Mouse (Mus musculus) liver, embryonic 18 days (tissue): ENCODE measurements around the gene Mtf2. TPM values are rescaled to one million over a fixed set of nuclear protein-coding genes. Genes with fewer than 3 reads are reported as not detected.

Experiments used
- polyA plus RNA-seq: library from polyadenylated mRNA; depleted of rRNA; stranded (reverse); fragments of >200 nt; gene quantifications from 2 replicates; pipeline ENCODE4 v1.2.3, GENCODE M21; 2012; rRNA removed

Gene Mtf2
- 10.6 TPM in 2 replicates for polyA plus RNA-seq

DNA sequence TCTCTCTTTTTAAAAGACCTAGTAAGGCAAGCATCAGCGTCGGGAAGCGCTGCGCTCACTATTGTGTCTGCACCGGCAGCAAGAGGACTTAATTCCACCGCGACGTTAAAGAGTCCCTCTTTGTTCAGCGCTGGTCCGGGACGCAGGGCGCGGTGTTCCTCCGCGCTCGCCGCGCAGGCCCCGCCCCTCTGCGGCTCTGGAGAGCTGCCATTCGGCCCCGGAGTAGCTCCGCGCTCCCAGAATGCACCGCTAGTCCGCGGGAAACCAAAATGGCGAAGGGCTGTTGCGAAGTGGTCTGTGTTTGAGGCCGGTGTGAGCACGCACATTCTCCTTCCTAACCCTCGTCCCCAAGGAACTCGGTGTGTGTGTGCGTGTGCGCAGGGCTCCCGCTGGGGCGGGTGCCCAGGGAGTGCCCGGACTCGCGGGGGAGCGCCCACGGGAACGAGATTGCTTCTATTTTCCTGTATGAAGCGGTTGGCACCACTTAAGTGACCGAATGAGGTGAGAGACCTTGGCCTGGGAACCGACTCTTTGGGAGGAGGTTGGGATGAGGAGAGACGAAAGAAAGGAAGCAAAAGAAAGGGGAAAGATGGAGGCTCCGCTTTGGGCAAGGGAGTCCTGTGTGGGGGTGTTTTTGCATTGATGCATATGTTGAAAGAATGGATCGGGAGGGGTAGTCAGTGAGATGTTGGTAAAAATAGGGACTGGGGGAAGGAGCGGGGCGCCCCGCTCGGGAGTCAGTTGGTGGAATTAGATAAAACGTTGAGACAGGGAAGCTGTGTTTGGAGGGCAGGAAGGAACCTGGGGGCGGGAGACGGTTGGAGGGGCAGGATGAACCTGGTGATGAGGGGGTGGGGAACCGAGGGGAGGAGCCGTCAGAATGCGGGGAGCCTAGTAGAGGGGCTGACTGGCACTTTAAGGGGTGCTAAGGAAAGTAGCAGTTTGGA lies at the start of gene Mtf2:
Gene Mtf2 (plus strand): TSS at position 210 of the 947 bp plus-strand sequence.

DNA sequence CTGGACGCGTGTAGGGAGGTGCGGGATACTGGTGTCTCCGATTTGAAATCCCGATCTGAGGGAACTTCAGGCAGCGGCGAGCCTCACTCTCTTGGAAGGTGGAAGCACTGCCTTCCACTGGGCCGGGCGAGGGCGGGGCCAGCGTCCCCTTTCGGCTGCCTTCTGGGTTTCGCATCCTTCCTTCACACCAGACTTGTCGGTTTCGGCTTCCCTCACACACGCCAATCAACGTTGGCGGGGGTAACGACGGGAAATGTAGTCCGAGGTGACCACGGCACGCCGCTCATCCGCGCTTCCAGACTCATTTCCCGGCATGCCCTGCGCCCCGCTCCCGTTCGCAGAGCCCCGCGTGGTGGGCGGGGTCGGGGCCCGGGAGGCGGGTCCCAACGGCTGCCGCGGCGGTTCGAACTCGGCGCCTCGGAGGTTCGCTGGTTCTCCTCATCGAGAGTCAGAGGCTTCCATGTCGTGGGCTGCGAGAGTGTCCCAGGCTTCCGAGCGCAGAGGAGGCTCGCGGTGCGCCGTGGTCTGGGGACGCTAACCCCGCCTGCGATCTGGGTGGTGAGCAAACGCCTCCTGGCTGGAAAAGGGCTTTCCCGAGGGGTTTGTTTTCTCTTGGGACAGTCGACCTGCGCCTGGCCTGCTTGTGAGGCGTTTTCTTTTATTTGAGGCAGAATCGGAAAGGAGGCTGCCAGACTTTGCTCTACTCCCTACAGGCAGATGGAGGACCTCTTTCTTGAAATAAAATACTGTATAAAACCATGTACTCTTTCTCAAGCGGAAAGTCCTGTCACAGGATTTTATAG lies 67.2 kb downstream of the Mtf2 start, which contains the start of the genes Tmed5 and Ccdc18:
Gene Tmed5 (minus strand): TSS at position 180 of the 803 bp plus-strand sequence.
Gene Ccdc18 (plus strand): TSS at position 435 of the 803 bp plus-strand sequence.

Other genes with a start within 250 kb of the Mtf2 start
- gene Ube2d2b, start 235.6 kb upstream of the Mtf2 start, polyA plus RNA-seq = not detected in 2 replicates
- 25.4 and 26.4 TPM in 2 replicates for gene Evi5, start 190.6 kb upstream of the Mtf2 start, polyA plus RNA-seq
- 75.8 and 82.8 TPM in 2 replicates for gene Rpl5, start 165.2 kb upstream of the Mtf2 start, polyA plus RNA-seq
- gene Fam69a, start 78.6 kb upstream of the Mtf2 start, polyA plus RNA-seq = 1.8 and 2.0 TPM in 2 replicates
- 14.8 and 16.3 TPM in 2 replicates for gene Tmed5, start 66.9 kb downstream of the Mtf2 start, polyA plus RNA-seq
- gene Ccdc18, start 67.2 kb downstream of the Mtf2 start, polyA plus RNA-seq = 0.71 and 0.73 TPM in 2 replicates
- 13.7 and 13.9 TPM in 2 replicates for gene Dr1, start 203.2 kb downstream of the Mtf2 start, polyA plus RNA-seq
- 2.8 TPM in 2 replicates for gene Pigg, start 246.9 kb downstream of the Mtf2 start, polyA plus RNA-seq